ENCODE assay signal across 18 mouse cellular contexts in the genomic region with DNA sequence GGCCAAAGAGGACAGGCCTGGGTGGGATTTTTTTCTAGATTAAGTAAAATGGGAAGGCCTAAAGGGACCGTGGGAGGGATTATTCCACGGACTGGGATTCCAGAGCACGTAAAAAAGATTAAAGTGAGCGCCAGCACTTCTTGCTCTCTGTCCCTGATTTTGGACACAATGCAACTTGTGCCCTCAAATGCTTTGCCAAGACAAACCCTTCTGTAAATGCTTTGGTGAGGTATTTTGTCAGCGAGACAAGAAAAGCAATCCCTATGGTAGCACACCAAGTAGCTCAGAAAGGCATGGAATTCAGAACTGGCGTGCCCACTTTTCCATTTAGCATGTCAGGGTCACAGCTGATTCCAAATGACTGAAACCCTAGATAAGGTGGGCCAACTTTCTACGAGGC. TPM values are rescaled to one million over a fixed set of nuclear protein-coding genes. Genes with fewer than 3 reads are reported as not detected.
"Had no signal": no experiment of that assay in that cellular context is flagged by ENCODE, and none has a peak within 500 bp of the region (broad histone marks: within the 10 kb centered on the region; RNA-seq: fewer than 3 reads in every experiment).

No protein-coding gene starts in this region.

- H3K27me3 ChIP-seq: lung, embryonic 15.5 days; megakaryocyte, embryonic 14.5 days; midbrain, embryonic 13.5 days; midbrain, embryonic 15.5 days; neural tube, embryonic 12.5 days; stomach, embryonic 15.5 days had no signal

- H3K27ac ChIP-seq: lung, embryonic 15.5 days; macrophage; midbrain, embryonic 13.5 days; midbrain, embryonic 15.5 days; neural tube, embryonic 12.5 days; stomach, embryonic 15.5 days; stomach, postnatal 0 days had no signal

- ATAC-seq: lung, postnatal 0 days; midbrain, embryonic 13.5 days; midbrain, embryonic 15.5 days had no signal

- H3K4me3 ChIP-seq: lung, embryonic 15.5 days; megakaryocyte, embryonic 14.5 days; midbrain, embryonic 13.5 days; midbrain, embryonic 15.5 days; neural tube, embryonic 12.5 days; stomach, embryonic 15.5 days had no signal

- DNase-seq: lung, postnatal 14 days; lung, postnatal 36 days; right cerebral cortex, postnatal 14 days; thymus, adult 2 months; thymus, postnatal 25 days; thymus, postnatal 4 days had no signal

- H3K4me2 ChIP-seq: lung, embryonic 15.5 days; midbrain, embryonic 11.5 days; midbrain, embryonic 13.5 days; midbrain, embryonic 15.5 days; neural tube, embryonic 12.5 days; stomach, embryonic 15.5 days had no signal

- H3K9ac ChIP-seq: lung, embryonic 15.5 days; midbrain, embryonic 13.5 days; midbrain, embryonic 15.5 days; neural tube, embryonic 12.5 days; stomach, embryonic 15.5 days had no signal

- H3K9me3 ChIP-seq: lung, embryonic 15.5 days; midbrain, embryonic 13.5 days; midbrain, embryonic 15.5 days; neural tube, embryonic 12.5 days; stomach, embryonic 15.5 days had no signal

- H3K4me1 ChIP-seq: lung, embryonic 15.5 days; megakaryocyte, embryonic 14.5 days; midbrain, embryonic 13.5 days; midbrain, embryonic 15.5 days; neural tube, embryonic 12.5 days; stomach, embryonic 15.5 days had no signal

RNA-seq across cellular contexts. Expression of a gene that starts 22.2 kb away (rescaled TPM):
- total RNA-seq: megakaryocyte progenitor cell, adult 5-6 weeks; monocyte, adult 5-6 weeks had no signal
- polyA plus RNA-seq: macrophage had no signal
